Mouse (Mus musculus): ENCODE measurements around the gene Kcnq4.

Gene Kcnq4

GRCm38 (mm10) chr4:120725516-120726090 is 22.8 kb downstream of the Kcnq4 start:
- DNase-seq (ENCODE audit: low read depth) = no peak

- DNase-seq (ENCODE audit: low read depth) = no peak
Measured at GRCm38 (mm10) chr4:120721574-120721973, 26.8 kb downstream of the Kcnq4 start.

- no peak for DNase-seq (ENCODE audit: low read depth)
Measured at GRCm38 (mm10) chr4:120719152-120719551, 29.3 kb downstream of the Kcnq4 start.

GRCm38 (mm10) chr4:120717591-120717990 is 30.8 kb downstream of the Kcnq4 start:
- DNase-seq (ENCODE audit: low read depth) = no peak

- DNase-seq (ENCODE audit: low read depth) = no peak
Measured at GRCm38 (mm10) chr4:120716765-120717164, 31.6 kb downstream of the Kcnq4 start.

GRCm38 (mm10) chr4:120716141-120716571 is 32.3 kb downstream of the Kcnq4 start:
- peak; percentile 50 for DNase-seq (ENCODE audit: low read depth)

GRCm38 (mm10) chr4:120713856-120714497 is 34.4 kb downstream of the Kcnq4 start:
- DNase-seq (ENCODE audit: low read depth) = no peak

GRCm38 (mm10) chr4:120713021-120713420 is 35.4 kb downstream of the Kcnq4 start:
- no peak for DNase-seq (ENCODE audit: low read depth)

- no peak for DNase-seq (ENCODE audit: low read depth)
Measured at GRCm38 (mm10) chr4:120712236-120712635, 36.2 kb downstream of the Kcnq4 start.

GRCm38 (mm10) chr4:120702511-120702910 is 45.9 kb downstream of the Kcnq4 start:
- DNase-seq (ENCODE audit: low read depth) = no peak

GRCm38 (mm10) chr4:120702056-120702455 is 46.4 kb downstream of the Kcnq4 start:
- no peak for DNase-seq (ENCODE audit: low read depth)

- DNase-seq (ENCODE audit: low read depth) = no peak
Measured at GRCm38 (mm10) chr4:120701180-120701579, 47.2 kb downstream of the Kcnq4 start.

GRCm38 (mm10) chr4:120697799-120698484 is 50.5 kb downstream of the Kcnq4 start:
- no peak for DNase-seq (ENCODE audit: low read depth)

GRCm38 (mm10) chr4:120697353-120697752 is 51.1 kb downstream of the Kcnq4 start:
- no peak for DNase-seq (ENCODE audit: low read depth)

GRCm38 (mm10) chr4:120692717-120693116 is 55.7 kb downstream of the Kcnq4 start:
- DNase-seq (ENCODE audit: low read depth) = peak; percentile 18

GRCm38 (mm10) chr4:120689317-120689716 is 59.1 kb downstream of the Kcnq4 start:
- DNase-seq (ENCODE audit: low read depth) = no peak

- DNase-seq (ENCODE audit: low read depth) = no peak
Measured at GRCm38 (mm10) chr4:120687282-120687681, 61.1 kb downstream of the Kcnq4 start.

GRCm38 (mm10) chr4:120683278-120683997 is 65.0 kb downstream of the Kcnq4 start:
- no peak for DNase-seq (ENCODE audit: low read depth)

- peak; percentile 76 for DNase-seq (ENCODE audit: low read depth)
Measured at GRCm38 (mm10) chr4:120682168-120682567, 66.2 kb downstream of the Kcnq4 start.

- peak; percentile 62 for DNase-seq (ENCODE audit: low read depth)
Measured at GRCm38 (mm10) chr4:120680953-120681352, 67.5 kb downstream of the Kcnq4 start.

- no peak for DNase-seq (ENCODE audit: low read depth)
Measured at GRCm38 (mm10) chr4:120675640-120676039, 72.8 kb downstream of the Kcnq4 start.

- no peak for DNase-seq (ENCODE audit: low read depth)
Measured at GRCm38 (mm10) chr4:120674775-120675451, 73.5 kb downstream of the Kcnq4 start.

All from naive thymus-derived CD4-positive, alpha-beta T cell, adult 2 months (primary cell).